Mouse (Mus musculus): ENCODE data around the gene Npepl1. TPM values are rescaled to one million over a fixed set of nuclear protein-coding genes. Genes with fewer than 3 reads are reported as not detected.
A peak's percentile ranks its signal among the peaks of the same experiment; 100 is the strongest.

Gene Npepl1
- 37.2 and 39.5 TPM in 2 replicates for total RNA-seq (2012; rRNA removed)
- 72.0 and 93.6 TPM in 2 replicates for total RNA-seq (2014; rRNA removed)
- 90.8 and 93.3 TPM in 2 replicates for polyA plus RNA-seq (2012; ENCODE audit: insufficient read length, low read depth)

GRCm38 (mm10) chr2:174109991-174110782, at the start of gene Npepl1:
Gene Npepl1 (plus strand): TSS chr2:174110349.
- dilution Hi-C loops (cut with MboI; ENCODE audit: extremely low pct_ligation_motif_present, extremely low pct_unique_long_range_greater_than_20kb, low sequenced_read_pairs) (no loop called here), in situ Hi-C loops (cut with MboI; ENCODE audit: low pct_ligation_motif_present, low pct_unique_long_range_greater_than_20kb, low sequenced_read_pairs) (loop anchor here (25.0 kb wide), 1 partner anchor 298 kb away; no protein-coding TSS in a partner anchor)
- Histone ChIP-seq H3K4me1 (ENCODE audit: control insufficient read depth in 1 of 2, insufficient read depth in 2 of 2) (peaks cover 5 to 17% of the 10 kb centered on the region in 2 experiments; a peak in 3 of 4 replicates), H3K27me3 (replicated peaks) (no peaks in the 10 kb centered on the region), H3K36me3 (replicated peaks in 1 of 2; ENCODE audit: control insufficient read depth in 1 of 2, insufficient read depth in 1 of 2, low read length in 1 of 2) (peaks cover 13 to 35% of the 10 kb centered on the region in 2 experiments), H3K4me2 (ENCODE audit: insufficient read depth, low read depth, poor library complexity, severe bottlenecking) (peak within 1 kb of the TSS; percentile 85), H3K4me3 (replicated peaks in 1 of 3; ENCODE audit: low read depth in 2 of 3, low read length in 2 of 3, poor library complexity in 1 of 3) (peak within 1 kb of the TSS; percentile 72 to 92 (median 83)), H3K27ac (ENCODE audit: insufficient read depth, low read depth) (peak within 1 kb of the TSS; percentile 40), H3K9ac (ENCODE audit: insufficient read depth, low read depth) (peak within 1 kb of the TSS; percentile 83), H3K79me2 (replicated peaks; ENCODE audit: control insufficient read depth, extremely low read depth, insufficient read depth, poor library complexity, severe bottlenecking) (no peaks in the 10 kb centered on the region), H3K9me3 (replicated peaks; ENCODE audit: low read length) (no peaks in the 10 kb centered on the region)
- TF ChIP-seq NELFE (IDR thresholded peaks at IDR 0.05; ENCODE audit: low read depth, low read length): peak; percentile 36; the same call in 1 of the 2 replicates
- 0 out of 2 replicates have a peak, but pooled peaks have one; percentile 61 for TF ChIP-seq MAZ (IDR thresholded peaks at IDR 0.05; ENCODE audit: low read depth, low read length)
- peak; percentile 69; the same call in 1 of the 2 replicates for TF ChIP-seq ELF1 (IDR thresholded peaks at IDR 0.05; ENCODE audit: low read depth, low read length)
- TF ChIP-seq BHLHE40 (IDR thresholded peaks at IDR 0.05; ENCODE audit: low read depth, low read length): no peak
- 0 out of 2 replicates have a peak, but pooled peaks have one; percentile 23 for TF ChIP-seq ZMIZ1 (IDR thresholded peaks at IDR 0.05; ENCODE audit: low read depth, low read length)
- TF ChIP-seq E2F4 (IDR thresholded peaks at IDR 0.05; ENCODE audit: insufficient replicate concordance, low read depth, low read length): no peak
- TF ChIP-seq TCF12 (IDR thresholded peaks at IDR 0.05; ENCODE audit: low read depth, low read length): peak; percentile 42; the same call in 1 of the 2 replicates
- peak; percentile 70 for TF ChIP-seq POLR2A (IDR thresholded peaks at IDR 0.05; ENCODE audit: low read depth, low read length)
- peak; percentile 13; the same call in 1 of the 2 replicates for TF ChIP-seq SMC3 (IDR thresholded peaks at IDR 0.05; ENCODE audit: low read depth, low read length)
- TF ChIP-seq SIN3A (IDR thresholded peaks at IDR 0.05; ENCODE audit: low read length): 0 out of 2 replicates have a peak, but pooled peaks have one; percentile 14
- TF ChIP-seq HCFC1 (IDR thresholded peaks at IDR 0.05; ENCODE audit: low read depth, low read length): no peak
- no peak for TF ChIP-seq POLR2AphosphoS2 (IDR thresholded peaks at IDR 0.05; ENCODE audit: low read depth, low read length)
- peak; percentile 83 for TF ChIP-seq UBTF (IDR thresholded peaks at IDR 0.05; ENCODE audit: low read depth, low read length)
- TF ChIP-seq CTCF (conservative IDR thresholded peaks at IDR 0.05 in 1 of 2, IDR thresholded peaks at IDR 0.05 in 1 of 2; ENCODE audit: low read depth in 2 of 2, low read length in 2 of 2): peak in 1 of 2 experiments; percentile 52; a peak in 2 of 4 replicates
- peak; percentile 33 for DNase-seq (ENCODE audit: extremely low read depth)

GRCm38 (mm10) chr2:174061219-174061618, 48.9 kb upstream of the Npepl1 start:
- Histone ChIP-seq H3K27me3 (replicated peaks) (peaks cover 83% of the 10 kb centered on the region), H3K79me2 (replicated peaks; ENCODE audit: control insufficient read depth, extremely low read depth, insufficient read depth, poor library complexity, severe bottlenecking) (no peaks in the 10 kb centered on the region), H3K9me3 (replicated peaks; ENCODE audit: low read length) (peaks cover 12% of the 10 kb centered on the region), H3K4me1 (ENCODE audit: control insufficient read depth in 1 of 2, insufficient read depth in 2 of 2) (no peaks in the 10 kb centered on the region), H3K4me2 (ENCODE audit: insufficient read depth, low read depth, poor library complexity, severe bottlenecking) (no peak overlapping the region), H3K4me3 (replicated peaks in 1 of 3; ENCODE audit: low read depth in 2 of 3, low read length in 2 of 3, poor library complexity in 1 of 3) (no peak overlapping the region), H3K9ac (ENCODE audit: insufficient read depth, low read depth) (no peak overlapping the region), H3K36me3 (replicated peaks in 1 of 2; ENCODE audit: control insufficient read depth in 1 of 2, insufficient read depth in 1 of 2, low read length in 1 of 2) (no peaks in the 10 kb centered on the region), H3K27ac (ENCODE audit: insufficient read depth, low read depth) (no peak overlapping the region)
- dilution Hi-C loops (cut with MboI; ENCODE audit: extremely low pct_ligation_motif_present, extremely low pct_unique_long_range_greater_than_20kb, low sequenced_read_pairs) (no loop called here), in situ Hi-C loops (cut with MboI; ENCODE audit: low pct_ligation_motif_present, low pct_unique_long_range_greater_than_20kb, low sequenced_read_pairs) (no loop called here)
- TF ChIP-seq TCF12 (IDR thresholded peaks at IDR 0.05; ENCODE audit: low read depth, low read length): no peak
- TF ChIP-seq RCOR1 (conservative IDR thresholded peaks at IDR 0.05; ENCODE audit: low read depth, low read length): no peak
- no peak for TF ChIP-seq NELFE (IDR thresholded peaks at IDR 0.05; ENCODE audit: low read depth, low read length)
- no peak for TF ChIP-seq KAT2A (IDR thresholded peaks at IDR 0.05; ENCODE audit: insufficient replicate concordance, low read length)
- TF ChIP-seq CHD1 (IDR thresholded peaks at IDR 0.05; ENCODE audit: low read depth, low read length): no peak
- no peak for TF ChIP-seq JUND (conservative IDR thresholded peaks at IDR 0.05; ENCODE audit: low read depth, low read length)
- no peak for TF ChIP-seq ETS1 (conservative IDR thresholded peaks at IDR 0.05; ENCODE audit: low read depth, low read length)
- no peak for TF ChIP-seq RAD21 (IDR thresholded peaks at IDR 0.05; ENCODE audit: low read depth, low read length)
- no peak for TF ChIP-seq POLR2AphosphoS2 (IDR thresholded peaks at IDR 0.05; ENCODE audit: low read depth, low read length)
- TF ChIP-seq MAFK (IDR thresholded peaks at IDR 0.05; ENCODE audit: insufficient replicate concordance, low read length): no peak
- no peak for TF ChIP-seq IRF4 (IDR thresholded peaks at IDR 0.05; ENCODE audit: low read depth, low read length)
- TF ChIP-seq USF1 (IDR thresholded peaks at IDR 0.05; ENCODE audit: low read depth, low read length): no peak
- no peak for TF ChIP-seq ZKSCAN1 (IDR thresholded peaks at IDR 0.05; ENCODE audit: borderline replicate concordance, low read depth, low read length)
- no peak for TF ChIP-seq MAZ (IDR thresholded peaks at IDR 0.05; ENCODE audit: low read depth, low read length)
- no peak for TF ChIP-seq SMC3 (IDR thresholded peaks at IDR 0.05; ENCODE audit: low read depth, low read length)
- TF ChIP-seq MAX (IDR thresholded peaks at IDR 0.05; ENCODE audit: low read length): no peak
- DNase-seq (ENCODE audit: extremely low read depth): no peak
